Mouse (Mus musculus) heart, embryonic 16.5 days (tissue): ENCODE results near the gene Ghsr. TPM values are rescaled to one million over a fixed set of nuclear protein-coding genes. Genes with fewer than 3 reads are reported as not detected.

ENCODE experiments used
- ATAC-seq: fragments of 200-750 bp; cut with Nextera tagmentation; replicated peaks from 2 replicates; pipeline ENCODE4 v1.8.0; 2017; ENCODE audit warnings: moderate number of reproducible peaks; ENCODE audit not compliant: insufficient read depth, low FRiP score; ENCODE audit errors: extremely low read depth
- H3K27ac ChIP-seq: fragments of 300-500 bp; sonication (generic); 2 replicates; pipeline ENCODE4 v1.5.1; 2014; ENCODE audit warnings: mild to moderate bottlenecking, low read length, control low read depth, moderate library complexity
- H3K27me3 ChIP-seq: fragments of 300-500 bp; sonication (generic); 2 replicates; pipeline ENCODE4 v1.6.1; 2014; ENCODE audit warnings: low read length, mixed read lengths; ENCODE audit not compliant: control insufficient read depth, insufficient read depth
- H3K36me3 ChIP-seq: fragments of 300-500 bp; sonication (generic); 2 replicates; pipeline ENCODE4 v1.6.1; 2014; ENCODE audit not compliant: control insufficient read depth, insufficient read depth
- H3K4me1 ChIP-seq: fragments of 300-500 bp; sonication (generic); 2 replicates; pipeline ENCODE4 v1.6.1; 2014; ENCODE audit warnings: low read length, mixed read lengths; ENCODE audit not compliant: control insufficient read depth, insufficient read depth
- H3K4me2 ChIP-seq: fragments of 300-500 bp; sonication (generic); 2 replicates; pipeline ENCODE4 v1.6.1; 2014; ENCODE audit warnings: low read depth, mild to moderate bottlenecking, control low read depth, low read length
- H3K4me3 ChIP-seq: fragments of 300-500 bp; sonication (generic); 2 replicates; pipeline ENCODE4 v1.5.1; 2014; ENCODE audit warnings: mild to moderate bottlenecking, control low read depth, low read length
- H3K9ac ChIP-seq: fragments of 300-500 bp; sonication (generic); 2 replicates; pipeline ENCODE4 v1.6.1; 2014; ENCODE audit warnings: low read length, control low read depth
- H3K9me3 ChIP-seq: fragments of 300-500 bp; sonication (generic); replicated peaks from 2 replicates; pipeline ENCODE4 v1.6.1; 2016; ENCODE audit warnings: low read length; ENCODE audit not compliant: control insufficient read depth
- WGBS: fragments of 180-500 bp; shearing (Covaris S2); extraction: QIAGEN DNeasy Blood & Tissue Kit; methylation state at CpG from one replicate; pipeline ENCODE4 v1.1.7; 2014; 5-methylcytosine and 5-hydroxymethylcytosine counted together
- polyA plus RNA-seq: library from polyadenylated mRNA; unstranded; fragments of >200 nt; fragmentation: Nextera tagmentation; extraction: Ambion mirVana; gene quantifications from 2 replicates; pipeline ENCODE4 v1.2.1, GENCODE M21; 2015

Gene Ghsr
- polyA plus RNA-seq, 1 experiment from 2014 or later: not detected

GRCm38 (mm10) chr3:27345526-27345925 lies 25.6 kb upstream of the Ghsr start:
- Histone ChIP-seq H3K4me3 (no peak overlapping the region), H3K4me2 (no peak overlapping the region), H3K27me3 (no peaks in the 10 kb centered on the region), H3K9ac (no peak overlapping the region), H3K27ac (no peak overlapping the region), H3K36me3 (no peaks in the 10 kb centered on the region), H3K9me3 (no peaks in the 10 kb centered on the region), H3K4me1 (no peaks in the 10 kb centered on the region)
- 56% methylated on average over 6 of the region's 6 CpGs for WGBS
- ATAC-seq: no peak

- no peaks in the 10 kb centered on the region for H3K36me3 ChIP-seq
- H3K4me1 ChIP-seq: no peaks in the 10 kb centered on the region
- no peaks in the 10 kb centered on the region for H3K9me3 ChIP-seq
- H3K4me3 ChIP-seq: no peak overlapping the region
- no peak overlapping the region for H3K9ac ChIP-seq
- H3K4me2 ChIP-seq: no peak overlapping the region
- H3K27me3 ChIP-seq: no peaks in the 10 kb centered on the region
- no peak overlapping the region for H3K27ac ChIP-seq
- WGBS: 76% methylated on average over 5 of the region's 5 CpGs
- ATAC-seq: no peak
These were observed 22.7 kb upstream of the Ghsr start for GRCm38 (mm10) chr3:27348462-27348861.

GRCm38 (mm10) chr3:27351105-27351504 lies 20.0 kb upstream of the Ghsr start:
- H3K4me1 ChIP-seq: no peaks in the 10 kb centered on the region
- ATAC-seq: no peak
- WGBS: 63% methylated on average over 9 of the region's 9 CpGs

GRCm38 (mm10) chr3:27359100-27359720 lies 11.9 kb upstream of the Ghsr start:
- H3K9ac ChIP-seq: no peak overlapping the region
- no peak overlapping the region for H3K27ac ChIP-seq
- WGBS: 62% methylated on average over 2 of the region's 2 CpGs
- no peaks in the 10 kb centered on the region; the same call in 1 of the 2 replicates for H3K9me3 ChIP-seq
- H3K36me3 ChIP-seq: no peaks in the 10 kb centered on the region
- no peaks in the 10 kb centered on the region for H3K4me1 ChIP-seq
- H3K4me3 ChIP-seq: no peak overlapping the region
- no peak overlapping the region for H3K4me2 ChIP-seq
- H3K27me3 ChIP-seq: no peaks in the 10 kb centered on the region
- ATAC-seq: no peak

More at GRCm38 (mm10) chr3:27351105-27351504, 20.0 kb upstream of the Ghsr start:
- no peaks in the 10 kb centered on the region for H3K27me3 ChIP-seq
- H3K4me3 ChIP-seq: no peak overlapping the region
- no peak overlapping the region for H3K4me2 ChIP-seq
- H3K9ac ChIP-seq: no peak overlapping the region
- H3K9me3 ChIP-seq: no peaks in the 10 kb centered on the region
- H3K27ac ChIP-seq: no peak overlapping the region
- no peaks in the 10 kb centered on the region for H3K36me3 ChIP-seq

GRCm38 (mm10) chr3:27370125-27370524 lies 1.0 kb upstream of the Ghsr start:
- no peak for ATAC-seq
- Histone ChIP-seq H3K27ac (no peak overlapping the region), H3K4me1 (peaks cover 4% of the 10 kb centered on the region), H3K9ac (no peak overlapping the region), H3K36me3 (no peaks in the 10 kb centered on the region), H3K4me2 (no peak overlapping the region), H3K27me3 (peaks cover 51% of the 10 kb centered on the region), H3K9me3 (no peaks in the 10 kb centered on the region), H3K4me3 (no peak overlapping the region)
- WGBS: 6% methylated on average over 10 of the region's 10 CpGs

- no peak for ATAC-seq
- Histone ChIP-seq H3K4me2 (no peak overlapping the region), H3K36me3 (no peaks in the 10 kb centered on the region), H3K9me3 (no peaks in the 10 kb centered on the region), H3K9ac (no peak overlapping the region), H3K27me3 (peaks cover 52% of the 10 kb centered on the region), H3K4me1 (peaks cover 4% of the 10 kb centered on the region), H3K27ac (no peak overlapping the region), H3K4me3 (no peak overlapping the region)
- WGBS: 4% methylated on average over 20 of the region's 20 CpGs
These were observed 422 bp upstream of the Ghsr start for GRCm38 (mm10) chr3:27370582-27371275.

GRCm38 (mm10) chr3:27371725-27372650 lies 837 bp downstream of the Ghsr start:
- no peak overlapping the region for H3K9ac ChIP-seq
- peaks cover 52% of the 10 kb centered on the region for H3K27me3 ChIP-seq
- no peak overlapping the region for H3K27ac ChIP-seq
- H3K4me2 ChIP-seq: peak overlapping the region; percentile 40; the same call in 1 of the 2 replicates
- peak overlapping the region; percentile 18; the same call in 1 of the 2 replicates for H3K4me3 ChIP-seq
- no peaks in the 10 kb centered on the region for H3K9me3 ChIP-seq
- 2% methylated on average over 77 of the region's 77 CpGs for WGBS
- peaks cover 4% of the 10 kb centered on the region for H3K4me1 ChIP-seq
- H3K36me3 ChIP-seq: no peaks in the 10 kb centered on the region
- ATAC-seq: no peak

- peaks cover 4% of the 10 kb centered on the region for H3K4me1 ChIP-seq
- H3K36me3 ChIP-seq: no peaks in the 10 kb centered on the region
- H3K4me3 ChIP-seq: no peak overlapping the region
- no peak overlapping the region for H3K4me2 ChIP-seq
- no peak overlapping the region for H3K27ac ChIP-seq
- H3K9me3 ChIP-seq: no peaks in the 10 kb centered on the region
- WGBS: 55% methylated on average over 9 of the region's 9 CpGs
- peaks cover 52% of the 10 kb centered on the region for H3K27me3 ChIP-seq
- H3K9ac ChIP-seq: no peak overlapping the region
- no peak for ATAC-seq
These were observed 3.2 kb downstream of the Ghsr start for GRCm38 (mm10) chr3:27374396-27374795.
